Mouse (Mus musculus) embryonic facial prominence, embryonic 14.5 days (tissue): ENCODE data around the gene Nbl1. TPM values are rescaled to one million over a fixed set of nuclear protein-coding genes. Genes with fewer than 3 reads are reported as not detected.

Source experiments
- ATAC-seq: fragments of 200-750 bp; cut with Nextera tagmentation; 2 replicates; pipeline ENCODE4 v1.8.0; 2017; ENCODE audit warnings: low read depth, moderate number of reproducible peaks, moderate TSS enrichment
- DNase-seq: peaks from one replicate; pipeline ENCODE4 v3.0.0-alpha.2; 2015; ENCODE audit warnings: low spot score
- H3K27ac ChIP-seq: fragments of 300-500 bp; sonication (generic); replicated peaks from 2 replicates; pipeline ENCODE4 v1.5.1; 2014; ENCODE audit warnings: low read depth, mild to moderate bottlenecking, low read length, moderate library complexity
- H3K27me3 ChIP-seq: fragments of 300-500 bp; sonication (generic); replicated peaks from 2 replicates; pipeline ENCODE4 v1.6.1; 2014; ENCODE audit warnings: low read length; ENCODE audit not compliant: control insufficient read depth, insufficient read depth
- H3K36me3 ChIP-seq: fragments of 300-500 bp; sonication (generic); 2 replicates; pipeline ENCODE4 v1.6.1; 2014; ENCODE audit warnings: low read length, mixed read lengths; ENCODE audit not compliant: control insufficient read depth, insufficient read depth
- H3K4me1 ChIP-seq: fragments of 300-500 bp; sonication (generic); 2 replicates; pipeline ENCODE4 v1.6.1; 2014; ENCODE audit warnings: antibody characterized with exemption, low read length; ENCODE audit not compliant: control insufficient read depth, insufficient read depth
- H3K4me2 ChIP-seq: fragments of 300-500 bp; sonication (generic); 2 replicates; pipeline ENCODE4 v1.6.1; 2014; ENCODE audit warnings: low read depth, mild to moderate bottlenecking, low read length, moderate library complexity, mixed read lengths
- H3K4me3 ChIP-seq: fragments of 300-500 bp; sonication (generic); 2 replicates; pipeline ENCODE4 v1.5.1; 2014; ENCODE audit warnings: low read depth, mild to moderate bottlenecking, low read length
- H3K9ac ChIP-seq: fragments of 300-500 bp; sonication (generic); 2 replicates; pipeline ENCODE4 v1.6.1; 2014; ENCODE audit warnings: low read depth, mild to moderate bottlenecking, low read length, moderate library complexity, mixed read lengths
- H3K9me3 ChIP-seq: fragments of 300-500 bp; sonication (generic); 2 replicates; pipeline ENCODE4 v1.6.1; 2016; ENCODE audit warnings: low read length; ENCODE audit not compliant: control insufficient read depth
- WGBS: fragments of 180-500 bp; shearing (Covaris S2); extraction: QIAGEN DNeasy Blood & Tissue Kit; methylation state at CpG from one replicate; pipeline ENCODE4 v1.1.7; 2014; 5-methylcytosine and 5-hydroxymethylcytosine counted together
- polyA plus RNA-seq: library from polyadenylated mRNA; unstranded; fragments of >200 nt; fragmentation: Nextera tagmentation; extraction: Ambion mirVana; gene quantifications from 2 replicates; pipeline ENCODE4 v1.2.1, GENCODE M21; 2014

The Nbl1 gene
- polyA plus RNA-seq, 1 experiment from 2014 or later: 124 TPM

DNA sequence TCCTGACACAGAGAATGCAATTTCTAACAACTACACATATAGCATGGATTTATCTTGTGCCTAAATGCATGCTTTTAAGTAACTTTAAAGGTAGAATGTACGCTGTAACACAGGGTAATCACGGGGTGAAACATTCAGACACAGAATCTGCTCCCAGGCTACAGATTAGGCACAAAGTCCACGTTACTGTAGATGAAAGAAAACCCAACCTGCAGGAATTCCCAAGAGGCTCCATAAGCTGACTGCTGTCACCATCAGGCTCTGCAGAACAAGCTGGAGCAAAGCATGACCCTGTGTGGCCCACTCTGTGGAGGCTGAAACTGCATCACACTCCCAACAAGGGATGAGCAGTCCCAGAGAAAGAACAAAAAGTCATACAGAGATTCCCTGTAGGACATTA, 19.7 kb upstream of the Nbl1 start:
- no peak for ATAC-seq
- WGBS: 59% methylated on average over 3 of the region's 3 CpGs
- H3K4me1 ChIP-seq: peaks cover 28% of the 10 kb centered on the region

DNA sequence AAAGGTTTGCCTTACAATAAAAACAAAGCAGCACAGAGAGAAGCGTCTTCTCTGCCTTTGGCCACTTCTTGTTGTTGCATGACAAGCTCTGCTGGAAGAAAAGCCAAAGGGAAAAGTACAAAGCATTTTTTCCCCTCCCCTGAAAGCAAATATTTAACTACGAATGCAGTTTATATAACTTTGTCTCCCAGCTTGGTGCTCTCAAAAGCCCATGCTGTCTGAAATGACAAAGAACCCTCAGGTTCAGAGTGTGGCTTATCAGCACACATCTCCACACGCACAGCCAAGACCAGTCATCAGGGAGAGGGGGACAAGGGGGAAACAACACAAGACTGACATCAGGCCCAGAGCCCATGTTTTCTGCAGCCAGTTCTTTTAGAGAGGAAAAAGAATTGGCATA, 18.6 kb upstream of the Nbl1 start:
- H3K36me3 ChIP-seq: no peaks in the 10 kb centered on the region
- peak; percentile 63 for DNase-seq
- H3K4me3 ChIP-seq: no peak overlapping the region
- 19% methylated on average over 3 of the region's 3 CpGs for WGBS
- no peak overlapping the region for H3K9ac ChIP-seq
- H3K27me3 ChIP-seq: no peaks in the 10 kb centered on the region
- peaks cover 29% of the 10 kb centered on the region for H3K4me1 ChIP-seq
- no peak for ATAC-seq
- H3K27ac ChIP-seq: peak overlapping the region; percentile 74
- no peaks in the 10 kb centered on the region for H3K9me3 ChIP-seq
- H3K4me2 ChIP-seq: no peak overlapping the region

More for the DNA sequence above, 19.7 kb upstream of the Nbl1 start:
- H3K4me2 ChIP-seq: no peak overlapping the region
- H3K9me3 ChIP-seq: no peaks in the 10 kb centered on the region
- no peak for DNase-seq
- H3K4me3 ChIP-seq: no peak overlapping the region
- H3K27ac ChIP-seq: peak overlapping the region; percentile 28; the same call in 1 of the 2 replicates
- H3K36me3 ChIP-seq: no peaks in the 10 kb centered on the region
- no peaks in the 10 kb centered on the region for H3K27me3 ChIP-seq
- no peak overlapping the region for H3K9ac ChIP-seq

DNA sequence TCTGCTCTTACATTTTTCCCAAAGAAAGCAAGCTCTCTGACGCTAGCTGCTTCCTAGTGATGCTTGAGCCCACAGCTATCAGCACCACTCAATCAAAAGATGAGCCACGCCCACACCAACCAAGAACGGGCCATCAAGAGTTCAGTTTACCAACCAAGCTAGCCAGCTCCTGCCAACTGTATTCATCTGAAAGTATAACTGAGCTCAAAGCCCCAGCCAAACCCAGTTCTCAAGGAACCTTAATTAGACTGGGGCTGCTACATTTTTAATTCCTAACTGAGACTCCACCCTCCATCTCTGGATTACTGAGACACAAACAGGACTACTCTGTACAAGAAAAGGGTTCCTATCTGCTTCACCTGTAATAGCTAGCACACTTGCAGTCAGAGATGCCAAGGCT, 18.1 kb upstream of the Nbl1 start:
- Histone ChIP-seq H3K4me2 (no peak overlapping the region), H3K9ac (no peak overlapping the region), H3K36me3 (no peaks in the 10 kb centered on the region), H3K4me1 (peaks cover 29% of the 10 kb centered on the region), H3K4me3 (no peak overlapping the region), H3K27ac (peak overlapping the region; percentile 74), H3K27me3 (no peaks in the 10 kb centered on the region), H3K9me3 (no peaks in the 10 kb centered on the region)
- ATAC-seq (peak; percentile 24; the same call in 1 of the 2 replicates), DNase-seq (peak; percentile 60)
- WGBS: 60% methylated on average over 3 of the region's 3 CpGs

DNA sequence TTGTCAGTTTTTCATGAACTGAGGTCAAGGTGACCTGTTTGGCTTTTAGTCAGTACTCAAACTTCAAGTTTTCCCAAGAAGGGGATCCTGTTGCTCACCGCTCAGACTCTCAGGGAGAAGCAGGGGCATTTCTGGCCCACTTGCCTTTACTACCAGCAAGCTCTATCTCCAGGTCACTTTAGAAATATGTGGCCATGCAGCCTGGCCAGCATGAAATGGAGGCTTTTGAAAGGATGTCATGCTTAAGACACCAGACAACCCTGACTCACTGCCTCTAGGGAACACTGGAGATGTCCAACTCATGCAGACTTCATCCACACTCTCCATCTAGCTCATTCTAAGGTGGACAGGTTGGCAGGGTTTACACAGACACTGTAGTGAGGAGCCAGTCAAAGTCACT, 12.7 kb upstream of the Nbl1 start:
- peaks cover 22% of the 10 kb centered on the region for H3K4me1 ChIP-seq

DNA sequence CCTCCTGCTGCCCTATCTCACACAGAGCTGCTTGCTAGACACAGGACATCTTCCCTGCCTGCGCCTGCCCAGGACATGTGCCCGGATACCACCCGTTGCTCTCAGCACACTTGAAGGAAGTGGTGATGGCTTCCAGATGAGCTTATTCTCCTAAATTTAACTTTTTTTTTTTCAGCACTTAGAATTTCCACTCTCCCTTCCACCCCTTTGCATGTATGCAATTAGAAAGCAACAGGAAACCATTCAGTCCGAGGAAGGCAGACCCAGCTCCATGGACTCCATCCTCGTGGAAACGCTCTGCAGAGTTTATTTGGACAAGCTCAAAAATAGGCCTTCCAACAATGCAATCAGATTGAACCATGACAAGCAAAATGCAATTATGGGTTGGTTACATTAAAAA, 8.8 kb upstream of the Nbl1 start:
- Histone ChIP-seq H3K9ac (no peak overlapping the region), H3K27ac (peak overlapping the region; percentile 80), H3K36me3 (peaks cover 29% of the 10 kb centered on the region), H3K4me2 (no peak overlapping the region), H3K27me3 (no peaks in the 10 kb centered on the region), H3K4me1 (peaks cover 12% of the 10 kb centered on the region; the same call in 1 of the 2 replicates), H3K9me3 (no peaks in the 10 kb centered on the region), H3K4me3 (no peak overlapping the region)
- DNase-seq: peak; percentile 57
- WGBS: 39% methylated on average over 6 of the region's 6 CpGs
- no peak for ATAC-seq

More for the DNA sequence above, 12.7 kb upstream of the Nbl1 start:
- no peak for ATAC-seq
- no peak overlapping the region for H3K9ac ChIP-seq
- 96% methylated on average over 1 of the region's 1 CpGs for WGBS
- H3K27me3 ChIP-seq: no peaks in the 10 kb centered on the region
- H3K27ac ChIP-seq: no peak overlapping the region
- no peak for DNase-seq
- H3K9me3 ChIP-seq: no peaks in the 10 kb centered on the region
- no peak overlapping the region for H3K4me3 ChIP-seq
- no peak overlapping the region for H3K4me2 ChIP-seq
- H3K36me3 ChIP-seq: peaks cover 29% of the 10 kb centered on the region

DNA sequence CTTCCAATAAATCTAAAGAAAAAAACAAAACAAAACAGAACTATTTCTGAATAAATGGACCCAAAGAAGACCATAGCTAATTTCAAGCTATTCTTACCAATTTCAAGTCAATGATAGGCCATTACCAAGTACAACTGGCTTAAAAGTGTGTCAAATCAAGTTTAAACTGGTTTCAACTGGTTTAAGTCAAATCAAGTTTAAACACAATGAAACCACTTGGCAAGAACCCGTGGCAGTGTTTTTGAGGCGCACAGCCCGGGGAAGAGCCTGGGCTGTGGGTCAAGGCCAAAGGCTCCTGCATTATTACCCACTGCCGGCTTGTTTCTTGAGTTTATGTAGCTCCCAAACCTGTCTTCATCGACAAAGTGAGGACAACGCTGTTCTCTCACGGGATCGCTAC, 7.5 kb upstream of the Nbl1 start:
- H3K4me1 ChIP-seq: peaks cover 12% of the 10 kb centered on the region; the same call in 1 of the 2 replicates
- no peak overlapping the region for H3K4me2 ChIP-seq
- peak overlapping the region; percentile 80; the same call in 1 of the 2 replicates for H3K27ac ChIP-seq
- H3K4me3 ChIP-seq: no peak overlapping the region
- DNase-seq: no peak
- peaks cover 29% of the 10 kb centered on the region for H3K36me3 ChIP-seq
- no peaks in the 10 kb centered on the region for H3K27me3 ChIP-seq
- ATAC-seq: no peak
- H3K9ac ChIP-seq: no peak overlapping the region
- 85% methylated on average over 8 of the region's 8 CpGs for WGBS
- no peaks in the 10 kb centered on the region for H3K9me3 ChIP-seq

DNA sequence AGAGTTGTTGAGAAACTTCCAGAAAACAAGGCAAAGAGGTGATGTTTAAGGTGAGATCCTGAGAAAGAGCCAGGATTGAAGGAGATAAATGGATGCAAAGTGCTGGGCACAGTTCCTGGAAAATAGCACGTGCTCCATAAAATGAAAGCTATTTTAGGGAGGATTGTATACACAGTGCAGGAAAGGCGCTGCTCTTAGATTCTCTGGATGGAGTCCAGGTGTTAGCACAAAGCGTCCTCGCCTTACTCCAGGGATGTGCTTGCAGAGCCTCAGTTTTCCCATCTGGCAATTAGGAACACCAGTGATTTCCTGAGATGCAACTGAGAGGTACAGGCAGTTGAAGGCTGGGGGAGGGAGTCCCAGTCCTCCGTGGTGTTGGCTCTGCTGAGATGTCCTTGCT, 3.4 kb upstream of the Nbl1 start:
- 49% methylated on average over 5 of the region's 5 CpGs for WGBS

DNA sequence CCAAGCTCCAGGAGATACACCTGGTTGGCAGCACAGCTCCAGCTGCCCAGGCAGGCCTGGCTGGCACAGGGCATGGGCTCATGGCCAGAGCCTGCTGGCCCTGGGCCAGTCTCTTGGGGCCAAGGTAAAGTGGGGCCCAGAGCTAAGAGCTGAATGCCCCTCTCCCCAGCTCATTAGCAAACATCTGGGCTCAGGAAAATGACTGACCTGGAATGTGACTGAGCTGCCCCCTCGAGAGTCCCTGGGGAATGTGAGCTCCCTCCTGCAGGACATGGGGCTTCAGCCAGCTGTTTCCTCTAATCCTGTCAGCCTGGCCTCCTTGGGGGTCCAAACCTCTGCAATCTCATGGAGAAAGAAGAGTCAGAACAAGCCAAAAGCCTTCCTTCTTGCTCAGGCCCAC, 2.6 kb upstream of the Nbl1 start:
- Histone ChIP-seq H3K9me3 (peaks cover 7% of the 10 kb centered on the region; the same call in 1 of the 2 replicates), H3K36me3 (no peaks in the 10 kb centered on the region), H3K27me3 (0 out of 2 replicates have a peak, but pooled peaks cover 4% of the 10 kb centered on the region), H3K9ac (no peak overlapping the region), H3K4me2 (no peak overlapping the region), H3K27ac (0 out of 2 replicates have a peak overlapping the region, but pooled peaks have one; percentile 21), H3K4me3 (no peak overlapping the region), H3K4me1 (peaks cover 16% of the 10 kb centered on the region; the same call in 1 of the 2 replicates)
- peak; percentile 29 for DNase-seq
- ATAC-seq: no peak
- WGBS: 33% methylated on average over 1 of the region's 1 CpGs

More for the DNA sequence above, 3.4 kb upstream of the Nbl1 start:
- ATAC-seq: no peak
- peak; percentile 79 for DNase-seq
- no peak overlapping the region for H3K4me3 ChIP-seq
- H3K27me3 ChIP-seq: 0 out of 2 replicates have a peak, but pooled peaks cover 4% of the 10 kb centered on the region
- no peak overlapping the region for H3K4me2 ChIP-seq
- peaks cover 11% of the 10 kb centered on the region; the same call in 1 of the 2 replicates for H3K4me1 ChIP-seq
- H3K9me3 ChIP-seq: peaks cover 7% of the 10 kb centered on the region; the same call in 1 of the 2 replicates
- no peak overlapping the region for H3K27ac ChIP-seq
- H3K9ac ChIP-seq: no peak overlapping the region
- H3K36me3 ChIP-seq: no peaks in the 10 kb centered on the region

DNA sequence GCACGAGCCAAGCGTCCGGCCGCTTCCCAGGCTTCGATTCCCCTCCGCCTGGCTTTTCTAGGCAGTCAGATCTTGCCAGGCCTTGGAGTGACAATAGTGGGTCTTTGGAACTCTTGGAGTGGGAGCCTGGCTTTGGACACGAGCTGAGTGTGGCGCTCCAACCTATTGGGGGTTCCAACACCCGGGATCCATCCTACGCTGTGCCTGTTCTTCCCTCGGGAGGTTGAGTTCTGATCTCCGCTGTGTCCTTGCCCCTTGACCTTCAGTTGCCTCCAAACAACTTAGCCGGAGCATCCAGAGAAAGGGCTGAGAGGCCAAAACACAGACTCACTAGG, 370 bp upstream of the Nbl1 start:
- WGBS: 16% methylated on average over 11 of the region's 13 CpGs
- no peak for ATAC-seq
- Histone ChIP-seq H3K9me3 (peaks cover 7% of the 10 kb centered on the region; the same call in 1 of the 2 replicates), H3K4me2 (peak overlapping the region; percentile 87), H3K27me3 (0 out of 2 replicates have a peak, but pooled peaks cover 4% of the 10 kb centered on the region), H3K4me3 (peak overlapping the region; percentile 85), H3K9ac (peak overlapping the region; percentile 92), H3K36me3 (0 out of 2 replicates have a peak, but pooled peaks cover 3% of the 10 kb centered on the region), H3K4me1 (peaks cover 17% of the 10 kb centered on the region; the same call in 1 of the 2 replicates), H3K27ac (peak overlapping the region; percentile 82; the same call in 1 of the 2 replicates)
- no peak for DNase-seq
